8 mouse cellular contexts compared by ENCODE assay signal in the genomic region with DNA sequence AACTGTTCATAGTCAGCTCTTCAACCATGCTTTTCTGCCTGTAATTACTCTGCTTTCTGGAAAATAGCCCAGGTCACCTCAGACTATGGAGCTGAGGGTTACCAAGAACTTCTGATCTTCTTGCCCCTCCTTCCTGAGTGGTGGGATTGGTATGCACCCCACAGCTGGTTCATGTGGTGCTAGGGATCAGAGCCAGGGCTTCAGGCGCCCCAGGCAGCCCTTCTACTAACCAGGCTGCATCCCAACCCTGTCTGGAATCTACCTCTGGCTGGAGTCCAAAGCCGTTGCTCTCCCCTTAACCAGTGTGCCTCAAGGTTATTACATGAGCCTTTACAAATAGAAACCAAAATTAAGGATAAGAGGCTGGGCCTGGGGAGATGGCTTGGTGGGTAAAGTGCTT.
DNase-seq lines count a peak whose midpoint lies in the region; TF ChIP-seq lines count a peak whose summit lies in the region.

No protein-coding gene starts in this region.

- no peak for TF ChIP-seq POLR2A in lung, adult 2 months (IDR thresholded peaks at IDR 0.05; ENCODE audit: borderline replicate concordance, extremely low read depth, low read depth, low read length)

- no peak overlapping the region for H3K4me3 ChIP-seq in lung, adult 2 months (replicated peaks; ENCODE audit: extremely low read depth, low read depth, low read length)

- TF ChIP-seq CTCF in lung, adult 2 months (IDR thresholded peaks at IDR 0.05; ENCODE audit: insufficient read depth, low read length), result no peak

- peak; percentile 19 for DNase-seq in lung, adult 2 months
- no peak for DNase-seq in lung, postnatal 25 days (ENCODE audit: low spot score)
- peak; percentile 62 for DNase-seq in fat pad, adult 2 months (ENCODE audit: extremely low read depth, low read depth, low spot score)
- DNase-seq in heart, postnatal 4 days, result peak; percentile 70
- peak; percentile 18 for DNase-seq in lung, postnatal 10 days
- DNase-seq in thymus, postnatal 36 days, result no peak
- DNase-seq in spleen, postnatal 14 days (ENCODE audit: low spot score in 2 of 2), result no peak
- DNase-seq in thymus, postnatal 25 days, result no peak

- 47% methylated on average over 2 of the region's 2 CpGs for WGBS in lung, adult 2 months

- H3K4me1 ChIP-seq in lung, adult 2 months (ENCODE audit: control insufficient read depth, insufficient read depth, low read length), result 0 out of 2 replicates have a peak, but pooled peaks cover 4% of the 10 kb centered on the region

Comparison
In these comparisons a context has a peak if more than half of its experiments do, and no peak if none do; other contexts are left out.
1. DNase-seq: peak in lung, adult 2 months (single experiment), fat pad, adult 2 months (single experiment), heart, postnatal 4 days (single experiment) and lung, postnatal 10 days (single experiment); none in lung, postnatal 25 days (single experiment), thymus, postnatal 36 days (0 of 2), spleen, postnatal 14 days (0 of 2) and thymus, postnatal 25 days (single experiment).